Mouse (Mus musculus) adipocyte (in vitro differentiated cells): ENCODE data around the gene Gpcpd1.
A peak's percentile ranks its signal among the peaks of the same experiment; 100 is the strongest.

Experiments used
- DNase-seq: peaks from one replicate; pipeline ENCODE4 v3.0.0-alpha.2; 2016; ENCODE audit warnings: low spot score

Gene Gpcpd1

GRCm38 (mm10) chr2:132517194-132517836, 70.2 kb downstream of the Gpcpd1 start:
- no peak for DNase-seq

GRCm38 (mm10) chr2:132516130-132517030, 71.1 kb downstream of the Gpcpd1 start:
- DNase-seq: peak; percentile 90

- no peak for DNase-seq
Observed at GRCm38 (mm10) chr2:132515607-132516006, 71.9 kb downstream of the Gpcpd1 start.

- no peak for DNase-seq
Observed at GRCm38 (mm10) chr2:132515076-132515475, 72.5 kb downstream of the Gpcpd1 start.

GRCm38 (mm10) chr2:132514353-132514752, 73.2 kb downstream of the Gpcpd1 start:
- no peak for DNase-seq

- DNase-seq: no peak
Observed at GRCm38 (mm10) chr2:132513371-132514181, 74.0 kb downstream of the Gpcpd1 start.

GRCm38 (mm10) chr2:132512977-132513351, 74.6 kb downstream of the Gpcpd1 start:
- DNase-seq: no peak

GRCm38 (mm10) chr2:132512051-132512976, 75.2 kb downstream of the Gpcpd1 start:
- no peak for DNase-seq

GRCm38 (mm10) chr2:132511011-132511818, 76.3 kb downstream of the Gpcpd1 start:
- DNase-seq: no peak

GRCm38 (mm10) chr2:132509714-132510113, 77.8 kb downstream of the Gpcpd1 start:
- no peak for DNase-seq

GRCm38 (mm10) chr2:132509261-132509660, 78.3 kb downstream of the Gpcpd1 start:
- no peak for DNase-seq

GRCm38 (mm10) chr2:132507521-132507920, 80.0 kb downstream of the Gpcpd1 start:
- DNase-seq: no peak

- DNase-seq: no peak
Observed at GRCm38 (mm10) chr2:132507091-132507490, 80.4 kb downstream of the Gpcpd1 start.

GRCm38 (mm10) chr2:132505828-132506227, 81.7 kb downstream of the Gpcpd1 start:
- no peak for DNase-seq

- no peak for DNase-seq
Observed at GRCm38 (mm10) chr2:132498344-132498743, 89.2 kb downstream of the Gpcpd1 start.

GRCm38 (mm10) chr2:132497412-132498135, 90.0 kb downstream of the Gpcpd1 start:
- peak; percentile 44 for DNase-seq

GRCm38 (mm10) chr2:132493184-132493583, 94.3 kb downstream of the Gpcpd1 start:
- DNase-seq: no peak

- DNase-seq: peak; percentile 63
Observed at GRCm38 (mm10) chr2:132485454-132485853, 102.1 kb downstream of the Gpcpd1 start.

GRCm38 (mm10) chr2:132481547-132481946, 106.0 kb downstream of the Gpcpd1 start:
- no peak for DNase-seq
